Mouse (Mus musculus) kidney, embryonic 16.5 days (tissue): ENCODE measurements around the gene Chrna9. TPM values are rescaled to one million over a fixed set of nuclear protein-coding genes. Genes with fewer than 3 reads are reported as not detected.

Source experiments
- ATAC-seq: fragments of 200-750 bp; cut with Nextera tagmentation; 2 replicates; pipeline ENCODE4 v1.8.0; 2017; ENCODE audit warnings: moderate TSS enrichment; ENCODE audit not compliant: low FRiP score, low TSS enrichment
- H3K27ac ChIP-seq: fragments of 300-500 bp; sonication (generic); 2 replicates; pipeline ENCODE4 v1.5.1; 2014; ENCODE audit warnings: low read length
- H3K27me3 ChIP-seq: fragments of 300-500 bp; sonication (generic); 2 replicates; pipeline ENCODE4 v1.6.1; 2014; ENCODE audit warnings: low read length, control low read depth, mixed read lengths; ENCODE audit not compliant: insufficient read depth
- H3K36me3 ChIP-seq: fragments of 300-500 bp; sonication (generic); 2 replicates; pipeline ENCODE4 v1.6.1; 2014; ENCODE audit warnings: low read length, control low read depth, mixed read lengths; ENCODE audit not compliant: insufficient read depth
- H3K4me1 ChIP-seq: fragments of 300-500 bp; sonication (generic); 2 replicates; pipeline ENCODE4 v1.6.1; 2014; ENCODE audit warnings: low read length, control low read depth, mixed read lengths; ENCODE audit not compliant: insufficient read depth
- H3K4me2 ChIP-seq: fragments of 300-500 bp; sonication (generic); replicated peaks from 2 replicates; pipeline ENCODE4 v1.6.1; 2014; ENCODE audit warnings: low read depth, low read length
- H3K4me3 ChIP-seq: fragments of 300-500 bp; sonication (generic); 2 replicates; pipeline ENCODE4 v1.5.1; 2014; ENCODE audit warnings: mild to moderate bottlenecking, low read length
- H3K9ac ChIP-seq: fragments of 300-500 bp; sonication (generic); replicated peaks from 2 replicates; pipeline ENCODE4 v1.6.1; 2014; ENCODE audit warnings: low read length
- H3K9me3 ChIP-seq: fragments of 300-500 bp; sonication (generic); 2 replicates; pipeline ENCODE4 v1.6.1; 2016; ENCODE audit warnings: low read length, control low read depth
- WGBS: fragments of 180-500 bp; shearing (Covaris S2); extraction: QIAGEN DNeasy Blood & Tissue Kit; methylation state at CpG from one replicate; pipeline ENCODE4 v1.1.7; 2014; 5-methylcytosine and 5-hydroxymethylcytosine counted together
- polyA plus RNA-seq: library from polyadenylated mRNA; unstranded; fragments of >200 nt; fragmentation: Nextera tagmentation; extraction: Ambion mirVana; gene quantifications from 2 replicates; pipeline ENCODE4 v1.2.1, GENCODE M21; 2015

The Chrna9 gene
- polyA plus RNA-seq, 1 experiment from 2014 or later, result 0.30 TPM

GRCm38 (mm10) chr5:65933258-65933657 lies 1.5 kb upstream of the Chrna9 start:
- 93% methylated on average over 4 of the region's 4 CpGs for WGBS
- no peak overlapping the region for H3K4me3 ChIP-seq
- ATAC-seq, result no peak
- no peak overlapping the region for H3K4me2 ChIP-seq
- H3K4me1 ChIP-seq, result no peaks in the 10 kb centered on the region
- H3K9ac ChIP-seq, result no peak overlapping the region
- H3K36me3 ChIP-seq, result no peaks in the 10 kb centered on the region
- H3K9me3 ChIP-seq, result no peaks in the 10 kb centered on the region
- no peaks in the 10 kb centered on the region for H3K27me3 ChIP-seq
- H3K27ac ChIP-seq, result no peak overlapping the region

- no peak overlapping the region for H3K4me2 ChIP-seq
- H3K27ac ChIP-seq, result no peak overlapping the region
- ATAC-seq, result no peak
- H3K4me1 ChIP-seq, result no peaks in the 10 kb centered on the region
- H3K9me3 ChIP-seq, result no peaks in the 10 kb centered on the region
- no peaks in the 10 kb centered on the region for H3K36me3 ChIP-seq
- no peak overlapping the region for H3K4me3 ChIP-seq
- WGBS, result 79% methylated on average over 2 of the region's 2 CpGs
- no peak overlapping the region for H3K9ac ChIP-seq
- H3K27me3 ChIP-seq, result no peaks in the 10 kb centered on the region
Observed at GRCm38 (mm10) chr5:65933764-65934163, 957 bp upstream of the Chrna9 start.

- Histone ChIP-seq H3K9me3 (no peaks in the 10 kb centered on the region), H3K9ac (no peak overlapping the region), H3K4me3 (no peak overlapping the region), H3K27me3 (no peaks in the 10 kb centered on the region), H3K4me1 (no peaks in the 10 kb centered on the region), H3K36me3 (no peaks in the 10 kb centered on the region), H3K4me2 (no peak overlapping the region), H3K27ac (no peak overlapping the region)
- no peak for ATAC-seq
- WGBS, result 45% methylated on average over 11 of the region's 11 CpGs
Observed at GRCm38 (mm10) chr5:65937011-65937726, 2.4 kb downstream of the Chrna9 start.

GRCm38 (mm10) chr5:65937998-65938715 lies 3.4 kb downstream of the Chrna9 start:
- no peaks in the 10 kb centered on the region for H3K27me3 ChIP-seq
- H3K9me3 ChIP-seq, result no peaks in the 10 kb centered on the region
- no peak overlapping the region for H3K4me3 ChIP-seq
- peak; percentile 89 for ATAC-seq
- no peaks in the 10 kb centered on the region for H3K36me3 ChIP-seq
- H3K9ac ChIP-seq, result no peak overlapping the region
- no peak overlapping the region for H3K27ac ChIP-seq
- 63% methylated on average over 9 of the region's 9 CpGs for WGBS
- no peak overlapping the region for H3K4me2 ChIP-seq
- H3K4me1 ChIP-seq, result no peaks in the 10 kb centered on the region

GRCm38 (mm10) chr5:65941145-65941544 lies 6.4 kb downstream of the Chrna9 start:
- no peak for ATAC-seq
- 48% methylated on average over 4 of the region's 4 CpGs for WGBS

GRCm38 (mm10) chr5:65949822-65950221 lies 15.1 kb downstream of the Chrna9 start:
- Histone ChIP-seq H3K27me3 (no peaks in the 10 kb centered on the region), H3K4me1 (peaks cover 10% of the 10 kb centered on the region), H3K4me2 (no peak overlapping the region), H3K36me3 (no peaks in the 10 kb centered on the region), H3K4me3 (no peak overlapping the region), H3K27ac (no peak overlapping the region), H3K9ac (no peak overlapping the region), H3K9me3 (no peaks in the 10 kb centered on the region)
- no peak for ATAC-seq
- WGBS, result 62% methylated on average over 3 of the region's 3 CpGs

More at GRCm38 (mm10) chr5:65941145-65941544, 6.4 kb downstream of the Chrna9 start:
- Histone ChIP-seq H3K4me2 (no peak overlapping the region), H3K4me3 (no peak overlapping the region), H3K9me3 (peaks cover 7% of the 10 kb centered on the region; the same call in 1 of the 2 replicates), H3K27ac (no peak overlapping the region), H3K27me3 (no peaks in the 10 kb centered on the region), H3K36me3 (no peaks in the 10 kb centered on the region), H3K4me1 (no peaks in the 10 kb centered on the region), H3K9ac (no peak overlapping the region)

GRCm38 (mm10) chr5:65950236-65950635 lies 15.5 kb downstream of the Chrna9 start:
- peak overlapping the region; percentile 31 for H3K4me2 ChIP-seq
- ATAC-seq, result peak; percentile 79; the same call in 1 of the 2 replicates
- H3K36me3 ChIP-seq, result no peaks in the 10 kb centered on the region
- H3K9me3 ChIP-seq, result no peaks in the 10 kb centered on the region
- 42% methylated on average over 6 of the region's 6 CpGs for WGBS
- peak overlapping the region; percentile 75 for H3K27ac ChIP-seq
- H3K27me3 ChIP-seq, result no peaks in the 10 kb centered on the region
- no peak overlapping the region for H3K9ac ChIP-seq
- no peak overlapping the region for H3K4me3 ChIP-seq
- peaks cover 11% of the 10 kb centered on the region for H3K4me1 ChIP-seq

GRCm38 (mm10) chr5:65950679-65951512 lies 16.2 kb downstream of the Chrna9 start:
- no peaks in the 10 kb centered on the region for H3K27me3 ChIP-seq
- H3K36me3 ChIP-seq, result no peaks in the 10 kb centered on the region
- no peak overlapping the region for H3K9ac ChIP-seq
- peaks cover 13% of the 10 kb centered on the region for H3K4me1 ChIP-seq
- peak; percentile 29 for ATAC-seq
- WGBS, result 59% methylated on average over 18 of the region's 18 CpGs
- H3K27ac ChIP-seq, result peak overlapping the region; percentile 75
- no peaks in the 10 kb centered on the region for H3K9me3 ChIP-seq
- peak overlapping the region; percentile 31 for H3K4me2 ChIP-seq
- H3K4me3 ChIP-seq, result no peak overlapping the region

GRCm38 (mm10) chr5:65951513-65951909 lies 16.8 kb downstream of the Chrna9 start:
- WGBS, result 78% methylated on average over 4 of the region's 4 CpGs

More at GRCm38 (mm10) chr5:65951513-65951909, 16.8 kb downstream of the Chrna9 start:
- Histone ChIP-seq H3K4me1 (peaks cover 13% of the 10 kb centered on the region), H3K9ac (no peak overlapping the region), H3K27me3 (no peaks in the 10 kb centered on the region), H3K27ac (no peak overlapping the region), H3K4me3 (no peak overlapping the region), H3K9me3 (no peaks in the 10 kb centered on the region), H3K4me2 (no peak overlapping the region), H3K36me3 (no peaks in the 10 kb centered on the region)
- ATAC-seq, result no peak
